Mouse (Mus musculus) ES-E14 (cell line): ENCODE measurements at regions not wholly inside any gene's neighbourhood (a gene's known extent, or its start where the extent isn't known, plus 50 kb on each side); places are given as distances from the start of the nearest gene placed in this dataset.

Source experiments
- DNase-seq: peaks from one replicate; pipeline ENCODE4 v3.0.0-alpha.2; 2013; ENCODE audit warnings: low read depth, low spot score
- H3K27ac ChIP-seq: 2 replicates; pipeline ENCODE4 v1.5.1; 2012; ENCODE audit warnings: low read depth, mild to moderate bottlenecking, low read length, moderate library complexity, mixed read lengths; ENCODE audit not compliant: poor library complexity, insufficient read depth, severe bottlenecking
- H3K36me3 ChIP-seq: 2 replicates; pipeline ENCODE4 v1.6.1; 2012; ENCODE audit warnings: mild to moderate bottlenecking, low read length, moderate library complexity, mixed read lengths; ENCODE audit not compliant: control insufficient read depth, poor library complexity, insufficient read depth, severe bottlenecking
- H3K4me1 ChIP-seq, 2 experiments: fragments of 150-350 bp in 1 of 2; sonication (generic) in 1 of 2; 2 replicates each; pipeline ENCODE4 v1.6.1; 2012; ENCODE audit warnings: low read length in 2 of 2, mild to moderate bottlenecking in 1 of 2, mixed read lengths in 1 of 2; ENCODE audit not compliant: control insufficient read depth in 2 of 2, insufficient read depth in 2 of 2, poor library complexity in 1 of 2
- H3K4me3 ChIP-seq, 2 experiments: fragments of 150-350 bp in 1 of 2; sonication (generic) in 1 of 2; 2 replicates each; pipeline ENCODE4 v1.5.1; 2012; ENCODE audit warnings: low read length in 2 of 2, low read depth in 1 of 2, mild to moderate bottlenecking in 1 of 2, mixed read lengths in 1 of 2; ENCODE audit not compliant: insufficient read depth in 1 of 2, poor library complexity in 1 of 2, severe bottlenecking in 1 of 2
- H3K9ac ChIP-seq: 2 replicates; pipeline ENCODE4 v1.6.1; 2012; ENCODE audit warnings: low read depth, mild to moderate bottlenecking, low read length, mixed read lengths; ENCODE audit not compliant: poor library complexity, insufficient read depth, severe bottlenecking
- H3K9me3 ChIP-seq: fragments of 150-350 bp; sonication (generic); 2 replicates; pipeline ENCODE4 v1.6.1; 2012; ENCODE audit warnings: low read depth, mild to moderate bottlenecking, low read length; ENCODE audit not compliant: control insufficient read depth, insufficient read depth
- CHD2 ChIP-seq: IDR thresholded peaks from 2 replicates; pipeline ENCODE4 v1.6.1; 2014; ENCODE audit warnings: mild to moderate bottlenecking, low read depth, low read length, inconsistent platforms
- HCFC1 ChIP-seq: IDR thresholded peaks from 2 replicates; pipeline ENCODE4 v1.6.1; 2012; ENCODE audit warnings: low read length, inconsistent platforms, borderline replicate concordance; ENCODE audit not compliant: insufficient read depth
- MAFK ChIP-seq: IDR thresholded peaks from 2 replicates; pipeline ENCODE4 v1.6.1; 2014; ENCODE audit warnings: mild to moderate bottlenecking, low read depth, low read length, inconsistent platforms; ENCODE audit not compliant: insufficient read depth
- ZC3H11A ChIP-seq: IDR thresholded peaks from 2 replicates; pipeline ENCODE4 v1.6.1; 2012; ENCODE audit warnings: low read depth, mild to moderate bottlenecking, inconsistent platforms, low read length, borderline replicate concordance
- ZNF384 ChIP-seq: IDR thresholded peaks from 2 replicates; pipeline ENCODE4 v1.6.1; 2012; ENCODE audit warnings: low read depth, low read length, inconsistent platforms
- in situ Hi-C, 2 experiments: fragments of 600-800 bp; cut with MboI; formaldehyde crosslinking; loops; one replicate each; pipeline ENCODE4 v1.15.1; 2025; ENCODE audit warnings: low sequenced_read_pairs in 2 of 2, inconsistent platforms in 1 of 2; ENCODE audit not compliant: unreplicated experiment in 2 of 2

- TF ChIP-seq ZNF384: no peak
- TF ChIP-seq ZC3H11A: no peak
- TF ChIP-seq HCFC1: no peak
- no peaks in the 10 kb centered on the region for H3K4me1 ChIP-seq
- H3K9ac ChIP-seq: no peak overlapping the region
- in situ Hi-C loops: no loop called here
- H3K9me3 ChIP-seq: no peaks in the 10 kb centered on the region
- no peak overlapping the region for H3K4me3 ChIP-seq
- no peaks in the 10 kb centered on the region for H3K36me3 ChIP-seq
- H3K27ac ChIP-seq: no peak overlapping the region
- DNase-seq: no peak
Observed at GRCm38 (mm10) chr1:165013428-165013827, 78.1 kb upstream of the Xcl1 start.

DNA sequence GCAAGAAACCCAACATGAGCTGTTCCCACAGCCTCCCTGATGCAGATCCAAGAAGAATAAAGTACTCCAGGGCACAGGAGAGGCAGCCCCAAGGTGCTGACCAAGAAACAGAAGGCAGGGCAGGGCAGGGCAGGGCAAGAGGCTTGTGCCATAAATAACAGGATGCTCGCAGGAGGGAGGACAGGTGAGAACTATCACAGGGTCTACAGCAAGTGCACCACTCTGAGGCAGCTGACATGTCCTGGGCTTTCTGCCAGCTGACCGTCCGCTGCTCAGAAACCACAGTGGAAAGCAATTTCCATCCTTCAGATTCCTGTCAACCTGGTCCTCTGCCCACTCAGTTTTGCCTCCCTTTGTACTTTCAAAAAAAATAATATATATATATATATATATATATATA lies 77.0 kb upstream of the Xcl1 start:
- Histone ChIP-seq H3K36me3 (no peaks in the 10 kb centered on the region), H3K4me1 (no peaks in the 10 kb centered on the region), H3K9me3 (no peaks in the 10 kb centered on the region), H3K27ac (no peak overlapping the region), H3K9ac (no peak overlapping the region), H3K4me3 (no peak overlapping the region)
- in situ Hi-C loops: no loop called here
- TF ChIP-seq MAFK: no peak
- no peak for TF ChIP-seq ZNF384
- TF ChIP-seq HCFC1: no peak
- no peak for TF ChIP-seq CHD2
- TF ChIP-seq ZC3H11A: no peak
- no peak for DNase-seq

DNA sequence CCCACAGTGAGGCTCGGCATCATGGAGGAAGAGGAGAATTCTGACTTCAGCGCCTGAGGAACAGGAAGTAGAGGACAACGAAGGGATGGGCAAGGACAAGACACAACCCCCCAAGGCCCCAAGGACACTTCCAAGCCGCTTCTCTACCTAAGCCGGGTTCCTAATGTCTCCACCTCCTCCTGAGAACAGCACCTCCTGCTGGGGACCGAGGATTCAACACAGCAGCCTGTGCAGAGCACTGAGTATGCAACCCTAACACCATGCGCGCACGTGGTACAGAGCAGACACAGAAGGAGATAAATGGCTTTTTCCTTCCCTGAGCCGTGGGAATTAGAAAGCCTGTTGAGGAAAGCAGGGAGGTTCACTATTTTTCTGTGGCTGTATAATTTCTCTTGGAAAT lies 64.2 kb upstream of the Xcl1 start:
- in situ Hi-C loops: no loop called here
- Histone ChIP-seq H3K9me3 (0 out of 2 replicates have a peak, but pooled peaks cover 2% of the 10 kb centered on the region), H3K27ac (no peak overlapping the region), H3K36me3 (no peaks in the 10 kb centered on the region), H3K4me1 (no peaks in the 10 kb centered on the region), H3K4me3 (no peak overlapping the region), H3K9ac (no peak overlapping the region)
- TF ChIP-seq MAFK (no peak), ZC3H11A (no peak), HCFC1 (no peak), ZNF384 (no peak), CHD2 (no peak)
- DNase-seq: peak; percentile 72

DNA sequence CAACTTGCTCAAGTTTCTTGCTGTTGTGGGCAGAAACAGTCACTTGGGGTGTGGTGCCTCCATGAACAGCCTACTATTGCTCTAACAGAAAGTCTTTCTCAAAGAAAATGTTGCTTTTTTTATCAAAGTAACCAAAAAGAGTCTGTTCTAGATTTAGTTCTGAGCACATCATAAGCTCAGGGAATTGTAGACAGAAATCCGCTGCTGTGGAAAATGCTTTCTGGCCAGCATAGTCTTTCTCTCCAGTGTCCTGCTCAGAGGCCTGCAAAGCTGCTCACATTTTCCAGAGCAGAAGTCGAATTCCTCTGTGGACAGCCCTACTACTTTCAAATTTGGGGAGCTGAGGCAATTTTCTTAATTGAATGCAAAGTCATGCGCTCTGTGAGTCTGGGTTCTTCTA lies 63.3 kb upstream of the Xcl1 start:
- H3K4me1 ChIP-seq: 0 out of 4 replicates have a peak, but pooled peaks cover 0 to 2% of the 10 kb centered on the region in 2 experiments
- H3K9me3 ChIP-seq: 0 out of 2 replicates have a peak, but pooled peaks cover 2% of the 10 kb centered on the region
- in situ Hi-C loops: no loop called here
- no peak overlapping the region for H3K9ac ChIP-seq
- no peak overlapping the region for H3K27ac ChIP-seq
- H3K36me3 ChIP-seq: no peaks in the 10 kb centered on the region
- no peak for DNase-seq
- H3K4me3 ChIP-seq: no peak overlapping the region
- no peak for TF ChIP-seq ZC3H11A
- no peak for TF ChIP-seq HCFC1
- TF ChIP-seq ZNF384: no peak
- TF ChIP-seq MAFK: no peak
- TF ChIP-seq CHD2: no peak

- Histone ChIP-seq H3K4me3 (no peak overlapping the region), H3K36me3 (no peaks in the 10 kb centered on the region), H3K9me3 (no peaks in the 10 kb centered on the region), H3K4me1 (0 out of 4 replicates have a peak, but pooled peaks cover 0 to 2% of the 10 kb centered on the region in 2 experiments), H3K27ac (no peak overlapping the region), H3K9ac (no peak overlapping the region)
- no peak for TF ChIP-seq MAFK
- TF ChIP-seq ZC3H11A: no peak
- no peak for TF ChIP-seq ZNF384
- in situ Hi-C loops: no loop called here
- DNase-seq: no peak
Observed at GRCm38 (mm10) chr1:164997660-164998059, 62.3 kb upstream of the Xcl1 start.
